Mouse (Mus musculus) liver, adult (tissue): ENCODE results near the gene Hapln1.

ENCODE experiments used
- GATA4 ChIP-seq: IDR thresholded peaks from 2 replicates; pipeline ENCODE4 v1.6.1; 2014; ENCODE audit warnings: mild to moderate bottlenecking, low read length; ENCODE audit not compliant: insufficient replicate concordance

Hapln1 gene

DNA sequence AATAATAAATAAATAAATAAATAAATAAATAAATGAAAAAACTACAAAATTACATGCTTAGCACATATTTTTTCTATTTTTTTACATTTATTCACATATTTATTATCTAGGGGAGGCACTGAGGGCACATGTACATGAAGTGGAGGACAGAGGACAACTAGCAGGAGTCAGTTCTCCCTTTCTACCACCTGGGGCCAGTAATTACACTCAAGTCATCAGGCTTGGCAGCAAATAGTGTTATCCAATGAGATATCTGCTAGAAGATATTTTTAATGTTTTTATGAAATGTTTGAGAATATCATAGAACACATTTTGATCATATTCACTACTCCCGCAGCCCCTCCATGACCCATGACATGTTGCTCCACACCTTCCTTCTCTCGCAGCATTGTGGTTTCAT lies 39.5 kb downstream of the Hapln1 start:
- no peak for TF ChIP-seq GATA4

- TF ChIP-seq GATA4: no peak
Observed at GRCm38 (mm10) chr13:89583138-89583746, 43.6 kb downstream of the Hapln1 start.

DNA sequence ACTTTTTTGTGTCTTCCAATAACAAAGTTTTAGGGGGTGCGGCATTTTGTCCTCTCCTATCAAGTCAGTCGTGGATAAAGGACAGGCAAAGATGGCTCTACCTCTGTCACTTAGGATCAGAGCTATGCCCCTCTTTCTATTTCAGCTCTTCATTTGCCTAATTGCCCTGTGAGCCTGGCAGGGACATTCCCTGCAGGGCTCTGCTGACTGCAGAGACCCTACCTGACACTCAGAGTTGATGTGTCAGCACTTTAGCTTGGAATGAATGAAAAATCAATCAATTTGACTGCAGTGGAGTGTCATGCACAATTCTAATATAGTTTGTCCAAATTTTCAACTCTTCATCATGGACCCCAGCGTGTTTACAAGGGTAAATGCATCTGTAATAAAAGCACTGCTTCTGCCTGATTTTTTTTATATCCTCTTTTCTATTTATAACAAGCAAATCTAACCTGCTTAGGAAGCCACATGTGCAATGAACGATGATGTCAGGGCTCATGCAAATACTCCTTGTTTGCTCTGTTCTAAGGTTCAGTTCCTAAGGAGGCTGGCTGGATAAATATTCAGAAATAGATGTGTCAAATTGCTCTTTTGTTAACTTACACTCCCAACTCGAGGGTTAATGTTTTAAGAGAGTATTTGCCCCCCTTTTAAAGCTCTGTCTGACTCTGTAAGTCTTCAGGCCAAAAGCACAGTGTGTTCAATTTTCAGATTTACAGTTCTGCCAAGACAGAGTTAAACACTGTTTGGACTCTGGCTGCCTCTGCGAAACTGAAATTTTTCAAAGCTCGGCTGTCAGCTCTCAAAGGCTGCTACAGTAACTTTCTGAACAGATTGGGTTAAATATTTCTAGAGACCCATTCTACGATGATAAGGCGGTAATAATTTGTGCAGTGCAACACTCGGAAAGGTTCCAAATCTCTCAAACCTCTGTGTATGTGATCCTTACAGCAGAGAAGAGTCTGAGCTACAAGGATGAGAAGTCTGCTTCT lies 44.4 kb downstream of the Hapln1 start:
- TF ChIP-seq GATA4: no peak

DNA sequence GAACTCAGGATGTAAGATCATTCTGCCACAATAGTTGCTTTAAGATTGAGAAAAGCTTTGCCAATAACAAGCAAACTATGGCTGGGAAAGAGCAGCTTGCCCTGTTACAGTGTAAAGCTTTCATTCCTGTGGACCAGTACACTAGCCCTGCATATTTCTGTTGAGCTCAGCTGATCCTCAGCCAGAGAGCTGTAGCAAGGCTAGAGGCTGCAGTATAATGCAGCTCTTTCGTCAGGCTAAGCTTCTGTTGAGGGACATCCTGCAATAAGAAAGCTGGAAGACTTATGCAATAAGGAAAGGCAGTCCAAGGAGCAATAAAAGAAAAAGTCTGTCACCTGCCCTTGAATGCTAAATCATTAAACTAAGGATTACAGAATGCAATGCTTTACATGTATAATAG lies 45.5 kb downstream of the Hapln1 start:
- no peak for TF ChIP-seq GATA4

GRCm38 (mm10) chr13:89595105-89595504 lies 55.5 kb downstream of the Hapln1 start:
- TF ChIP-seq GATA4: no peak

DNA sequence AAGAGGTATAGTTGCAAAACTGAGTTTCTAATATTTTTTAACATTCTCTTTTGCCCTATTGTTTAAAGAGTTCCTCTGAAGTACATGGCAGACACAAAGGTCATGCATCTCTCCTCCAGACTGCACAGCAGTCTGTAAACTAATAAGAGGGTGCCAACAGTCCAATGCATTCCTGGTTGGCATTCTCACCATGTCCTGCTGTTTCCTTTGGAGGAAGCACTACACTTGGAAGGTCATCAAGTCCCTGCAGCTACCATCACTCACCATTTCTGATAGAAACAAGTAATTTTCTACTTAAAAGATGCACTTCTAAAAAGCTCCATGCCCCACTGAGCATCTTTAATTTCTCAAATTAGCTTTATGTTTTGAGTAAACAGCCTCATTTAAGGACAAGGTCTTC lies 57.8 kb downstream of the Hapln1 start:
- TF ChIP-seq GATA4: no peak

DNA sequence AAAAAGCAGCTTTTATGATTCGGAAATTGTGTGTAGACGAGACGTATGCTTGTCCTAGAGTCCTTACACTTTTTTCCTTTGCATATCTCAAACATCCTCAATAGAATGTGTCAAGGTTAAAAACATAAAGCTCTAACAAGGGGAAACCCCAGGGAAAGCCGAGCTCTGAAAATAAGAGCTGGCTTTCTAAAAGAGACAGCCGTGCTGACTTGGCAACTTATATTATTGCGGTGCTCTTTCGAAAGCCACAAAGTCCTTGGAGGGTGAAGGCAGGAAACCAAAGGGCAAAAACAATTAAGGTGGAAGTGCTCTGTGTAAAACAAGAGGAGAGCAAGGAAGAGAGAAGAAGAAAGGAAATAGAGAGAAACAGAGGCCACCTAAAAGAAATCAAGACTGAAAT lies 60.9 kb downstream of the Hapln1 start:
- no peak for TF ChIP-seq GATA4

DNA sequence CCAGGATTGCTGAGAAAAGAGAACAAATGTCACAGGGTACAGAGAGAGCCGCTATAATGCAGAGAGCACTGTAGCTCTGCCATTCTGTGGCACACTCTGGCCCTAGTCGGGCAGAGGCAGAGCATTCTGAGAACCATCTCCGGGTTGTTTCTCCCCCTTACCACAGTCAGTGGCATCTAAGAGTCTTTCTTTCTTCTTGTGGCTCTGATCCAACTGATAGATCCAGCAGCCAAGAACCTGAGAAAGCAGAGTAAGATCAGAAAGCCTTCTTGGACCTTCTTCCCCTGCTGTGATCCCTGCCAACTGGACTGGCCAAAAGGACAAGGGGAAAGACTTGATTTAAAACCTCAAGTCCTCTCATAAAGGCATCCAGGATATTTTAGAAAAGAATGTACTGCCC lies 63.7 kb downstream of the Hapln1 start:
- no peak for TF ChIP-seq GATA4

DNA sequence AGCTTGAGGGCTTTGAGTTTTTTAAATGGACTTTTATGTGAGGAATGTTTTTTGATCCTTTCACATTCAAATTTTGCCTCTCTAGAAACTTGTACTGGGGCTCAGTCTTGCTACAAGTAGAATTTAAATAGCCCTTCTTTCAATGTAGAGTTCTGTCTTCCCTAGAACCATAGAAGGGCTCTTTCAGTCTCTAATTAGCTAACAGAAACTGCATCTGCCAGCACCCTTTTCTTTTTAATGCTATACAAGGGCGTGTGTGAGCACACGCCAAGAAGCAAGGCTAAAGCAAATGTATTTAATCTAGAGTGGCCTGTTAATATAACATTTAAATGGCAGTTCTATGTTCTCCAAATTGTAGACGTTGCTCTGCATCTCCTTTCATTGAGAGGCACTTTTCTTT lies 67.8 kb downstream of the Hapln1 start:
- no peak for TF ChIP-seq GATA4

GRCm38 (mm10) chr13:89619064-89619463 lies 79.5 kb downstream of the Hapln1 start:
- no peak for TF ChIP-seq GATA4

GRCm38 (mm10) chr13:89634137-89634683 lies 94.6 kb downstream of the Hapln1 start:
- no peak for TF ChIP-seq GATA4

DNA sequence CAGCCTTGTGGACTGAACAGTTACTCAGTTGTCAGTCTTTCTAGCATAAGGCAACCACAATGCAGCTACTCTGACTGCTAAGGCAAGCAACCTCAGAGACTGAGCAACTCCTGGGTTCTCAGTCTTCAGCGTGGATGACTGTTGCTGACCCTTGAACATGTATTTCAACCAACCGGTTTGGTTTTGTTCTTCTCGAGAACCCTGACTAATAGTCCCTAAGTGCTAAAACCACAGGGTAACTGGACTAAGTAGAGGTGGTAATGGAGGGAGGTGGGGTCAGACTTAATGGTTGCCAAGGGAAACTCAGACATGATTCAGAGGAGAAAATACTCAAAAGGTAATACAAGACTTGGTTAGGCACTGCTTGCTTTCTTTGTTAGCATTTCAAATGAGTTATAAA lies 97.4 kb downstream of the Hapln1 start:
- no peak for TF ChIP-seq GATA4

- TF ChIP-seq GATA4: no peak
Observed at GRCm38 (mm10) chr13:89645589-89645988, 106.0 kb downstream of the Hapln1 start.

GRCm38 (mm10) chr13:89652773-89653172 lies 113.2 kb downstream of the Hapln1 start:
- no peak for TF ChIP-seq GATA4

DNA sequence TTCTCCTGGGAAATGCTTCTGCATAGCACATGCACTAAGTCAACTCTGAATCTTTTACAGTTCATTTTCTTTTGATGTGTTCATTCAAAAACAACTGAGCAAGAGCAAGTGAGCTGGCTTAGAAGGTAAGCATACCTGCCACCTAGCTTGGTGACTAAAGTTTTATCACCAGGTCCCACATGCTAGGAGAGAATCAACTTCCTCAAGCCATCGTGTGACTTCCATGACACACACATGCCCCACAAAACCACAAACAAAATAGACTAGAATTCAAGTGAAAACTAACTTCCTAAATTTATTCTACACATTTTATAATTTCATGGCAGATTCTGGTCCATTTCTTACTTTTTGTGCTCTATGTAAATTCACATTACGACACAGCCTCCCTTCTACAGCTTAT lies 113.7 kb downstream of the Hapln1 start:
- TF ChIP-seq GATA4: no peak

GRCm38 (mm10) chr13:89657046-89657445 lies 117.5 kb downstream of the Hapln1 start:
- TF ChIP-seq GATA4: no peak
